Mouse (Mus musculus) bone marrow macrophage, adult 2 months (primary cell): ENCODE results near the gene Ptpro.

Experiments used
- CTCF ChIP-seq: IDR thresholded peaks from 2 replicates; pipeline ENCODE4 v1.5.1; 2012; ENCODE audit warnings: low read depth, mild to moderate bottlenecking, low read length, moderate library complexity
- POLR2A ChIP-seq: IDR thresholded peaks from 2 replicates; pipeline ENCODE4 v1.6.1; 2012; ENCODE audit warnings: mild to moderate bottlenecking, low read depth, low read length, borderline replicate concordance

- TF ChIP-seq CTCF (no peak), POLR2A (no peak)
Measured at GRCm38 (mm10) chr6:137373920-137374319, 121.8 kb downstream of the Ptpro start.
